Mouse (Mus musculus) thymus, adult 2 months (tissue): ENCODE measurements around the gene Dhcr24. TPM values are rescaled to one million over a fixed set of nuclear protein-coding genes. Genes with fewer than 3 reads are reported as not detected.

Experiments used
- DNase-seq: peaks from one replicate; pipeline ENCODE4 v3.0.0; 2021
- H3K27ac ChIP-seq: fragments of 200-500 bp; 2 replicates; pipeline ENCODE4 v1.5.1; 2012; ENCODE audit warnings: low read length, control low read depth; ENCODE audit not compliant: control insufficient read depth, insufficient read depth
- H3K27me3 ChIP-seq: fragments of 200-500 bp; 2 replicates; pipeline ENCODE4 v1.6.1; 2012; ENCODE audit warnings: mild to moderate bottlenecking, low read length, moderate library complexity, mixed read lengths; ENCODE audit not compliant: control insufficient read depth, insufficient read depth
- H3K36me3 ChIP-seq: fragments of 200-500 bp; 2 replicates; pipeline ENCODE4 v1.6.1; 2012; ENCODE audit warnings: mild to moderate bottlenecking, low read length, moderate library complexity; ENCODE audit not compliant: control insufficient read depth, insufficient read depth
- H3K4me1 ChIP-seq: fragments of 200-500 bp; replicated peaks from 2 replicates; pipeline ENCODE4 v1.6.1; 2012; ENCODE audit warnings: low read length; ENCODE audit not compliant: control insufficient read depth, insufficient read depth
- H3K4me3 ChIP-seq: fragments of 200-500 bp; 2 replicates; pipeline ENCODE4 v1.5.1; 2012; ENCODE audit warnings: mild to moderate bottlenecking, low read length, control low read depth, moderate library complexity; ENCODE audit not compliant: control insufficient read depth, insufficient read depth
- CTCF ChIP-seq: fragments of 200-500 bp; IDR thresholded peaks from 2 replicates; pipeline ENCODE4 v1.5.1; 2012; ENCODE audit warnings: mild to moderate bottlenecking, control low read depth, low read length, moderate library complexity, borderline replicate concordance; ENCODE audit not compliant: control insufficient read depth, poor library complexity, insufficient read depth; ENCODE audit errors: extremely low read depth
- POLR2A ChIP-seq: fragments of 200-500 bp; IDR thresholded peaks from 2 replicates; pipeline ENCODE4 v1.6.1; 2012; ENCODE audit warnings: mild to moderate bottlenecking, low read length, control low read depth, moderate library complexity; ENCODE audit not compliant: control insufficient read depth, poor library complexity, insufficient read depth; ENCODE audit errors: extremely low read depth
- WGBS: fragments of 180-500 bp; shearing (Covaris S2); methylation state at CpG from one replicate; pipeline ENCODE4 v1.1.7; 2018; 5-methylcytosine and 5-hydroxymethylcytosine counted together
- polyA plus RNA-seq: library from polyadenylated mRNA; depleted of rRNA; stranded (reverse); fragments of >200 nt; gene quantifications from 2 replicates; pipeline ENCODE4 v1.2.3, GENCODE M21; 2012

The Dhcr24 gene
- polyA plus RNA-seq, 1 experiment, result 80.0 TPM

DNA sequence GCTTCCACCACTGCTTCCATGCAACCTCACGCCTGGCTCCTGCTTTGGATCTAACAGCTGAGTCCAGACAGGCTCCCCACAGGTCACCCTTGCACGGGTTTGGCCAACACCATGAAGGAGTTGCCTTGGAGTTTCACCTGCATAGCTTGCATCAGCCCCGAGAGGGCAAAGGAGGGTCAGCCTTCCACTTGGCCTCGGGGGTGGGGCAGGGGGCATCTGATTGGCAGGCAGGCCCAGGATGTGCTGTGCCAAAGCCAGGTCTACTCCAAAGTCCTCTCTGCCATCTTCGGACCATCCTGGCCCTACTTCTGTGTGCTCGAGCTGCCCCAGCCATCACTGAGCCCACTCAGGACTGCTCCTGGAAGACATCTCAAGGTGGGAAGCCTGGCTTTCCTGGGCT is 26.2 kb downstream of the Dhcr24 start:
- Histone ChIP-seq H3K4me3 (no peak overlapping the region), H3K36me3 (peaks cover 31% of the 10 kb centered on the region), H3K27ac (no peak overlapping the region), H3K4me1 (peaks cover 16% of the 10 kb centered on the region), H3K27me3 (no peaks in the 10 kb centered on the region)
- DNase-seq, result no peak
- WGBS, result 98% methylated on average over 6 of the region's 6 CpGs
- TF ChIP-seq POLR2A (no peak), CTCF (no peak)

DNA sequence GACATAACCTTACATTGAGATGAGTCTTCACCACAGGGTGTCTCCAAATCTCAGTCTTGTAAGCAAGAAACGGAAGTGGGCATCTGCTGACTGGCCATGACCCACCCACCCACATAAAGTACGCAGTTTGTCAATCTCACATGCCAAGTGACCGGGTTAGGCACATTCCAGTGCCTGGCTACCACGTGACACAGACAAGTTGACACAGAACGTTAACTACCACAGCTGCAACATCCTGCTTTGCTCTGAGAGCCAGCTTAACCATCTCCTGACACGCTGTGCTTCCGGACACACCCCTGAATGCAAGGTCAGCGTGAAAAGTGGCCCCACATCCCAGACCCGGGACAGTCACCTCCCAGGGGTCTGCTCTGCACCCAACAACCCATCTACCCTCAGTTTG is 29.3 kb downstream of the Dhcr24 start:
- 79% methylated on average over 9 of the region's 9 CpGs for WGBS
- DNase-seq, result no peak
- H3K4me3 ChIP-seq, result peak overlapping the region; percentile 27

DNA sequence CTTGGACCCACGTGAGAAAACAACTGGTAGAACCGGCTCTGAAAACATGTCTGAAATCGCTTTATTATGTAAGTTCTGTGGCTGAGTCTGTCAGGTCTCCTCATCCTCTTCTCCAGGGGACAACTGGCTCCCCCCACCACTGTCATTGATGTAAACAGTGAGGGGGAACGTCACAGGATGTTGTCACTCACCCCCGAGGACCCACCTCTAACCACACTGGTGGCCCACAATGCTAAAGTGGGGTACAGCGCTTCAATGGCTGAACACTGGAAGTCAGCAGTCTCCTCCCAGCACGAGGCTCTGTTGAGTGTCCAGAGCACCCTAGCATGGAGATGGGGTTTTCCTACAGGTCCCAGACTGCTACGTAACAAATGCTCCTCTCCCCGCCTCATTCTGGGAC is 30.0 kb downstream of the Dhcr24 start:
- DNase-seq, result no peak
- no peaks in the 10 kb centered on the region for H3K27me3 ChIP-seq
- H3K4me1 ChIP-seq, result peaks cover 16% of the 10 kb centered on the region
- no peak overlapping the region for H3K4me3 ChIP-seq
- 76% methylated on average over 9 of the region's 9 CpGs for WGBS
- no peak for TF ChIP-seq POLR2A
- TF ChIP-seq CTCF, result no peak
- H3K36me3 ChIP-seq, result peaks cover 22% of the 10 kb centered on the region
- H3K27ac ChIP-seq, result peak overlapping the region; percentile 84

More for the DNA sequence above, 29.3 kb downstream of the Dhcr24 start:
- TF ChIP-seq POLR2A, result no peak
- TF ChIP-seq CTCF, result no peak
- peaks cover 27% of the 10 kb centered on the region for H3K36me3 ChIP-seq
- H3K27me3 ChIP-seq, result no peaks in the 10 kb centered on the region
- peak overlapping the region; percentile 84 for H3K27ac ChIP-seq
- peaks cover 16% of the 10 kb centered on the region for H3K4me1 ChIP-seq

DNA sequence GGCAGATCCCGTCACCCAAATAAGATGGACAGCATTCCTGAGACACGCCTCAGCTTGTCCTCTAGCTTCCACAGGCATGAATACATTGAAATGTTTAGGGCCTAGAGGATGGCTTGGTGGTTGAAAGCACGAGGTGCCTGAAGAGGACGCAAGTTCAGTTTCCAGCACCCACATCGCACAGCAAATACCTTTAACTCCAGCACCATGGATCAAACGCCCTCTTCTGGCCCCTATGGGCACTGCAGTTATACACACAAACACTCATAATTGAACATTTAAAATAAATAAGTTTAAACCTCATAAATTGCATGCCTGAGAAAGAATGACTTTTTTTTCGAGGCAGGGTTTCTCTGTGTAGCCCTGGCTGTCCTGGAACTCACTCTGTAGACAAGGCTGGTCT is 32.8 kb downstream of the Dhcr24 start:
- no peak for TF ChIP-seq POLR2A
- TF ChIP-seq CTCF, result no peak; the same call in 1 of the 2 replicates
- Histone ChIP-seq H3K27ac (no peak overlapping the region), H3K4me1 (peaks cover 16% of the 10 kb centered on the region), H3K27me3 (no peaks in the 10 kb centered on the region), H3K4me3 (no peak overlapping the region), H3K36me3 (no peaks in the 10 kb centered on the region)
- DNase-seq, result no peak
- 64% methylated on average over 7 of the region's 7 CpGs for WGBS

DNA sequence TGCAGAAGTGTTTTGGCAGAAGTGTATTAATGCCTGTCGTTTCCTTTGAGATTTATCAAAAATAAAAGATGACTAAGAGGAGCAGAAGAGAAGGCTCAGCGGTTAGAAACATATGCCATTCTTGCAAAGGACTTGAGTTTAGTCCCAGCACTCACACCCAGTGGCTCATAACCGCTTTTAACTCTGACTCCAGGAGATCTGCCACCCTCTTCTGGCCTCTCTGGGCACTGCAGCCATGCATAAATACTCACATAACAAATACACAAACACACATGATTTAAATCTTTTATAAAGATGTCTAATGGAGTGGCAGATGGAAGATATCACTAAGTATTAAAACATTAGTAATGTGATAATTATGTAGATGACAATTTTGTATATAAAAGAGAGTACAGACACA is 35.4 kb downstream of the Dhcr24 start:
- TF ChIP-seq POLR2A, result no peak
- TF ChIP-seq CTCF, result no peak
- no peak overlapping the region for H3K27ac ChIP-seq
- H3K4me3 ChIP-seq, result no peak overlapping the region
- H3K4me1 ChIP-seq, result peaks cover 2% of the 10 kb centered on the region
- H3K27me3 ChIP-seq, result no peaks in the 10 kb centered on the region
- no peaks in the 10 kb centered on the region for H3K36me3 ChIP-seq
- no peak for DNase-seq
- WGBS, result 89% methylated on average over 3 of the region's 3 CpGs

DNA sequence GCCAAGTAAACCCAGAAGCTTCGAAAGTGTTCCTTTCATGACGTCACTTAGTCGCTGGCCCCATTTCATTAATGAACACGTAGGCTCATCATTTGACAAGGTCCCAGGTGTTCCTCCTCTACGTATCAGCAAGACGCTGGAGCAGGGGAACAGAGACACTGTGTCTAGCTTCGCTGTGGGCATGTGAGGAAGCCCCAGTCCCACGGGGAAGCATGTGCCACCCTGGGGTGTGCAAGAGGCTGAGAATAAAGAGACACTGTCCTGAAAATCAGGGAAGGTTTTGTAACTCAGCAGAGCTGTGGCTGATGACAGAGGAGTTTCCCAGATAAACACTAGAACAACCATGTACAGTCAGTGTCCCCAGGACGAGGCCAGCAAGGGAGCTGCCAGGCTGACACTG is 36.2 kb downstream of the Dhcr24 start:
- H3K4me3 ChIP-seq, result no peak overlapping the region
- H3K36me3 ChIP-seq, result no peaks in the 10 kb centered on the region
- H3K27ac ChIP-seq, result no peak overlapping the region
- DNase-seq, result no peak
- 88% methylated on average over 9 of the region's 9 CpGs for WGBS
- H3K4me1 ChIP-seq, result no peaks in the 10 kb centered on the region; the same call in 1 of the 2 replicates
- no peak for TF ChIP-seq CTCF
- TF ChIP-seq POLR2A, result no peak
- H3K27me3 ChIP-seq, result no peaks in the 10 kb centered on the region

DNA sequence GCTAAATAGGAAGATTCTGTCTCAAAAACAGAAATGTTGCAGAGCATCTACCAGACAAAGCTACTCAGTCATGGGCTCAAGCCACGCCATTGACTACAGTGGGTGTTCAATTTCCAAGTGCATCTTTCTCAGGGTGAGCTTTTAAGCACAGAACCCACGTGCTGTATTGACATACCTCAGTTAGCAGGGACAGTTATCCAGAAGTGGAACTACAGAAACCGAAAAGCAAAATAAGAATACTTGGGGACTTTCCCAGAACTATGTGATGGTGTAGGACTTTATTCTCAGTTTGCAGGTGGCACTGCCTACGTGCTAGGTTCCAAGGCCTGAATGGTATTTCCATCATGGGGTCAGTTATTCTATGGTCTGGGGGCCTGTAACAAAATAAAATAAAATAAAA is 36.9 kb downstream of the Dhcr24 start:
- no peaks in the 10 kb centered on the region for H3K27me3 ChIP-seq
- H3K4me3 ChIP-seq, result no peak overlapping the region
- no peak for DNase-seq
- no peaks in the 10 kb centered on the region for H3K36me3 ChIP-seq
- H3K27ac ChIP-seq, result no peak overlapping the region
- no peak for TF ChIP-seq CTCF
- no peak for TF ChIP-seq POLR2A
- no peaks in the 10 kb centered on the region; the same call in 1 of the 2 replicates for H3K4me1 ChIP-seq
- 87% methylated on average over 4 of the region's 4 CpGs for WGBS
